Mouse (Mus musculus) lung, postnatal 0 days (tissue): Measurements from ENCODE around the gene Acyp1. TPM values are rescaled to one million over a fixed set of nuclear protein-coding genes. Genes with fewer than 3 reads are reported as not detected.

Experiments
- ATAC-seq: fragments of 200-750 bp; cut with Nextera tagmentation; 2 replicates; pipeline ENCODE4 v1.8.0; 2017; ENCODE audit warnings: moderate library complexity
- DNase-seq: peaks from one replicate; pipeline ENCODE4 v3.0.0-alpha.2; 2016; ENCODE audit warnings: low spot score
- H3K27ac ChIP-seq: fragments of 300-500 bp; sonication (generic); 2 replicates; pipeline ENCODE4 v1.5.1; 2014; ENCODE audit warnings: antibody characterized with exemption, mild to moderate bottlenecking, low read length, mixed read lengths
- H3K27me3 ChIP-seq: fragments of 300-500 bp; sonication (generic); replicated peaks from 2 replicates; pipeline ENCODE4 v1.6.1; 2014; ENCODE audit warnings: low read length, mixed read lengths; ENCODE audit not compliant: insufficient read depth
- H3K36me3 ChIP-seq: fragments of 300-500 bp; sonication (generic); 2 replicates; pipeline ENCODE4 v1.6.1; 2014; ENCODE audit warnings: low read length, mixed read lengths; ENCODE audit not compliant: insufficient read depth
- H3K4me1 ChIP-seq: fragments of 300-500 bp; sonication (generic); 2 replicates; pipeline ENCODE4 v1.6.1; 2014; ENCODE audit warnings: antibody characterized with exemption, low read depth, low read length, mixed read lengths; ENCODE audit not compliant: insufficient read depth
- H3K4me2 ChIP-seq: fragments of 300-500 bp; sonication (generic); replicated peaks from 2 replicates; pipeline ENCODE4 v1.6.1; 2014; ENCODE audit warnings: low read depth, mild to moderate bottlenecking, low read length, moderate library complexity, mixed read lengths
- H3K4me3 ChIP-seq: fragments of 300-500 bp; sonication (generic); 2 replicates; pipeline ENCODE4 v1.5.1; 2014; ENCODE audit warnings: low read depth, low read length
- H3K9ac ChIP-seq: fragments of 300-500 bp; sonication (generic); replicated peaks from 2 replicates; pipeline ENCODE4 v1.6.1; 2014; ENCODE audit warnings: low read depth, mild to moderate bottlenecking
- H3K9me3 ChIP-seq: fragments of 300-500 bp; sonication (generic); 2 replicates; pipeline ENCODE4 v1.6.1; 2016; ENCODE audit warnings: low read length, mixed read lengths
- CTCF ChIP-seq: IDR thresholded peaks from 2 replicates; pipeline ENCODE4 v1.5.1; 2016; ENCODE audit warnings: antibody characterized with exemption, mild to moderate bottlenecking
- EP300 ChIP-seq: IDR thresholded peaks from 2 replicates; pipeline ENCODE4 v1.6.1; 2016; ENCODE audit warnings: antibody characterized with exemption, mild to moderate bottlenecking, control low read depth
- WGBS: fragments of 180-500 bp; shearing (Covaris S2); extraction: QIAGEN DNeasy Blood & Tissue Kit; methylation state at CpG from one replicate; pipeline ENCODE4 v1.1.7; 2014; 5-methylcytosine and 5-hydroxymethylcytosine counted together
- polyA plus RNA-seq: library from polyadenylated mRNA; unstranded; fragments of >200 nt; fragmentation: Nextera tagmentation; extraction: Ambion mirVana; gene quantifications from 2 replicates; pipeline ENCODE4 v1.2.1, GENCODE M21; 2015

Acyp1 gene
- polyA plus RNA-seq, 1 experiment from 2014 or later: 54.9 TPM

DNA sequence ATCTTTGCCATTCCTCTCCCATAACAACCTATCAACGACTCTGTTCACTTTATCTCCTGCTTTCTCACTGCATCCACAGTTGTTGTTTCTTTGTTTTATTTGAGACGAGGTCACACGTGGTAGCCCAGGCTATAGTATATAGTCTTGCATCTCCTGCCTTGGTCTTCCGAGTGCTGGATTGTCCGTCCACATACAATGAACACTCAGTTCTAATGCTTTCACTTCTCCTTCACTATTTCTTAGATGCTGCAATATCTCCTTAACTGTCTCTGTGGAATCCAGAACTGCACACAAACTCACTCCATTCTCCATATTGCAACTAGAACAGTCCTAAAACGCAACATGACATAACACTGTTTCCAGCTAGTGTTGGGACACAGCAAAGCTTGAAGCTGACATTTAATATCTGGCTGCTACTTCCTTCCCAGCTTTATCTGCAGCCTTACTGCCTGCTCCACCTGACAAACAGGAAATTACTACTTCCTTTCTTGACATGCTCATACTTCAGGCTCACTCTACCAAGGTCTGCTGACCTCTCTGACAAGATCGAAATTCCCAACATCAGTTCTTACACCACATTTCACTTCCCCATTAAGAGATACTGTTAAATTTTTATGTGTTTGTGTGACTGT is 31.1 kb downstream of the Acyp1 start:
- ATAC-seq (peak; percentile 53; the same call in 1 of the 2 replicates), DNase-seq (peak; percentile 51)
- H3K4me3 ChIP-seq: no peak overlapping the region
- H3K36me3 ChIP-seq: 0 out of 2 replicates have a peak, but pooled peaks cover 4% of the 10 kb centered on the region
- H3K9me3 ChIP-seq: no peaks in the 10 kb centered on the region
- H3K9ac ChIP-seq: no peak overlapping the region
- no peak for TF ChIP-seq CTCF
- no peak; the same call in 1 of the 2 replicates for TF ChIP-seq EP300
- no peaks in the 10 kb centered on the region for H3K27me3 ChIP-seq
- H3K4me1 ChIP-seq: no peaks in the 10 kb centered on the region
- 54% methylated on average over 7 of the region's 7 CpGs for WGBS
- no peak overlapping the region for H3K4me2 ChIP-seq
- peak overlapping the region; percentile 40; the same call in 1 of the 2 replicates for H3K27ac ChIP-seq

DNA sequence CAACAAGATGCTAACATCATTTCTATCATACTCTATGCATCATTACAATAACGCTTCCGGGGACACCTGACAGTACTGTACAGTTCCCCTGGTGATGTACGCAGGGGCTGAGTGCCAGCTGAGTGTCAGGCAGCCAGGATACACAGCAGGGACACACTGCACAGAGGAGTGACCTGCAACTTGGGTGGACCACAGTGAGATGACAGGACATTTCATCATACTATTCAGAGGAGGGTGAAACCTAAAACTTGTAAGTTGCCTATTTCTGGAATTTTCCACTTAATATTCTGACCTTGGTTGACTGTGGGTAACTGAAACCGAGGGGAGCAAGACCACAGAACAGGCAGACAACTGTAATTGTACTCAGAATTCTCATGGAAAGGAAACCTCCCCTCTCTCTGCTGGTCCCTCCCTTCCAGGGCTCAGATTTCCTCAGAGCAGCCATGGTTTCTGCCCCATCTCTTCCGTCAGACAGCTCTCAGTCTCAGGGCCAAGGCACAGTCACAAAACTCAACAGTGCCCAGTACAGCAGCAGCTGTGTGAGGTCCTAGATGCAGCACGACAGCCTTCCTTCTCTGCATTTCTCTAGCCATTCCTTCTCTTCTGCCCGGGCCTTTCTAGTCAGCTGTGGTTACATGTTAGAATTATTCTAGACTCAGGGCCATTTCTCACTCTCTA is 32.0 kb downstream of the Acyp1 start:
- TF ChIP-seq CTCF (no peak), EP300 (no peak)
- WGBS: 55% methylated on average over 7 of the region's 7 CpGs
- no peak overlapping the region for H3K4me3 ChIP-seq
- H3K36me3 ChIP-seq: 0 out of 2 replicates have a peak, but pooled peaks cover 4% of the 10 kb centered on the region
- no peak overlapping the region for H3K9ac ChIP-seq
- no peak for DNase-seq
- H3K9me3 ChIP-seq: no peaks in the 10 kb centered on the region
- no peak overlapping the region for H3K4me2 ChIP-seq
- H3K27me3 ChIP-seq: no peaks in the 10 kb centered on the region
- ATAC-seq: no peak
- H3K4me1 ChIP-seq: no peaks in the 10 kb centered on the region
- H3K27ac ChIP-seq: peak overlapping the region; percentile 12; the same call in 1 of the 2 replicates

DNA sequence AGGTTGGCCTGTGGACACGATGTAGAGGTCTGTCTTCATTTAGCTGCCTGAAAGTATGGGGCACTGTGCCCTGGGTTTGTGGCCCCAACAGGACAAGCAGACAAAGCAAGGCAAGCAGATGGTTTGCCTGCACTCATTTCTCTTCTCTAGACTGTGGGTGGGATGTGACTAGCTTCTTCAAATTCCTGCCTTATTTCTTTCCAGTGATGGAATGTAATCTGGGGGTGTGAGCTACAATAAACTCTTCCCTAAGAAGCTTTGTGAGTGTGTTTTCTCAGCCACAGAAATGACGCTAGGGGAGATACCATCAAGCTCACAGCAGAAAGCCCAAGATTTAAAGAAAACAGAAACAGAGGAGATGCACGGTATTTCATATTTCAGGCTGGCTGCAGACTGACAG is 36.2 kb downstream of the Acyp1 start:
- no peak for ATAC-seq
- Histone ChIP-seq H3K9me3 (no peaks in the 10 kb centered on the region), H3K36me3 (no peaks in the 10 kb centered on the region), H3K4me2 (no peak overlapping the region), H3K4me1 (no peaks in the 10 kb centered on the region), H3K27me3 (no peaks in the 10 kb centered on the region), H3K4me3 (no peak overlapping the region), H3K27ac (no peak overlapping the region), H3K9ac (no peak overlapping the region)
- no peak for TF ChIP-seq EP300
- TF ChIP-seq CTCF: no peak
- no peak for DNase-seq
- 78% methylated on average over 3 of the region's 3 CpGs for WGBS

DNA sequence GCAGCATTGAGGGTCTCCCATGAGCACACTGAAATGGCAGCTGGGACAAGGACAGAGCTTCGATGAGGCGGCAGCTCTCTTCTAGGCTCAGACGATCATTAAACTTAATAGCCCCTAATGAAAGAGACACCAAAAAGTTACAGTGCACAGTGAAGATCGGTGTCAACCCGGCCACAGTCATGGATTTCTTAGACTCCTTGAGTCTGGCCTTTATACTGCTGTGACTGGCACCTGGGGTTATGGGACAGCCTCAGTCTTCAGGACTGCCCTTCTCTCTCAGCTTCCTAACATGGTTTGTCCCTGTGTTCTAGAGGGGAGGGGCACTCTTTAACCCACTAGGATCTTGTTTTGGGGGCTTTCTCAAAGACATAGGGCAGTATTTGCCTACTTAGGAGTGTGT is 50.7 kb downstream of the Acyp1 start:
- no peaks in the 10 kb centered on the region for H3K27me3 ChIP-seq
- no peaks in the 10 kb centered on the region for H3K4me1 ChIP-seq
- DNase-seq: no peak
- H3K36me3 ChIP-seq: no peaks in the 10 kb centered on the region
- 96% methylated on average over 5 of the region's 5 CpGs for WGBS
- no peak overlapping the region for H3K4me3 ChIP-seq
- no peak overlapping the region for H3K4me2 ChIP-seq
- H3K9ac ChIP-seq: no peak overlapping the region
- no peak for ATAC-seq
- no peaks in the 10 kb centered on the region for H3K9me3 ChIP-seq
- no peak overlapping the region for H3K27ac ChIP-seq
- TF ChIP-seq CTCF (no peak), EP300 (no peak)

DNA sequence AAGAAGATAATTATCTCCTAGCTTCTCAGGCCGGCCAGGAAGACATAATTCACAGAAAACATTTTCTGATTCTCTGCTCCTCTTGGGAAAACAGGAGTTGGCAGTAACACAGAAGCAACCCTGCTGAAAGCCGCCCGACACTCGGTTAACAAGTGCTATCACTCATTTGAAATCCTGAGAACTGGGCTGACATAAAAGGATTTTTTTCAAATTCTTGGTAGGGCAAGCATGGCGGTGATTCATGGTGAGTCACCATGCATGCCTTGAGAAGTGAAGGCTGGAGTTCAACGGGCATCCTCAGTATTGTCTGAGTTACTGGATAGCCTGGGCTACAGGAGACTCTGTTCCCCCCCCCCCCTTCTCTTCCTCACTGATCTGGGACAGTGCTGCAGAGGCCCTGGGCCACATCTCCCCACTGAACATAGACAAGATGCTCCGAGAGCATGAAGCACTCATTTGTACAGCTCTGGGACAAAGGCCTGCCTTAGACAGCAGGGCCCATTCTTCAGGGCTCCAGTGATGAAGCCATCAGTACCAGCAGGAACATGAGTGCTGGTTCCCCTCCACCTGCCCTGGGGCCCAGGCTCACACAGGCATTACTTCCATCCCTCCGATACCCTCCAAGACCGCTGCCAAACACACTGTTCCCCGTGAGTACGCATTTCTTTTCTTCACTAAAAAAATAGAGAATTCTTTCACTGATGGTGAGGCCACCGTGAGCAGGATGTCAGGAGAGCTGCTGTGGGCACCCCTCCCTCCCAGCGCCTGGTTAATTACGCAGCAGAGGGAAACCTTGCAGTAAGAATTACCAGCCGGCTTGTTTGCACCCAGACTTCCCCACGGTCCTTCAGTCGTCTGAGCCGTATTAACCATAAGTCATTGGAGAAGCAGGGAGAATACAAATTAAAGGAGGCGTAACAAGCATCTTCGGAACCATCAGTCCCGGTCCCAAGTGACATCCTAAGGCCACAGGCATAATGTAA is 54.6 kb downstream of the Acyp1 start:
- H3K27ac ChIP-seq: no peak overlapping the region
- TF ChIP-seq EP300 (no peak), CTCF (no peak)
- no peak overlapping the region for H3K4me2 ChIP-seq
- H3K27me3 ChIP-seq: no peaks in the 10 kb centered on the region
- no peaks in the 10 kb centered on the region for H3K9me3 ChIP-seq
- no peaks in the 10 kb centered on the region for H3K36me3 ChIP-seq
- no peaks in the 10 kb centered on the region for H3K4me1 ChIP-seq
- ATAC-seq (no peak), DNase-seq (no peak)
- 78% methylated on average over 21 of the region's 21 CpGs for WGBS
- H3K9ac ChIP-seq: no peak overlapping the region
- no peak overlapping the region for H3K4me3 ChIP-seq
